Mouse (Mus musculus): ENCODE results near the gene Irf2. TPM values are rescaled to one million over a fixed set of nuclear protein-coding genes. Genes with fewer than 3 reads are reported as not detected.

The Irf2 gene
- polyA plus RNA-seq, 1 experiment from 2014 or later = 9.1 TPM

- H3K27me3 ChIP-seq (ENCODE audit: insufficient read depth, poor library complexity, severe bottlenecking) = no peaks in the 10 kb centered on the region
- H3K4me1 ChIP-seq (replicated peaks) = 0 out of 2 replicates have a peak, but pooled peaks cover 6% of the 10 kb centered on the region
- 88% methylated on average over 11 of the region's 11 CpGs for WGBS
- no peak for DNase-seq (ENCODE audit: low spot score)
- no peaks in the 10 kb centered on the region for H3K9me3 ChIP-seq
- 0 out of 2 replicates have a peak, but pooled peaks cover 14% of the 10 kb centered on the region for H3K36me3 ChIP-seq
- H3K4me3 ChIP-seq = no peak overlapping the region
- H3K27ac ChIP-seq = no peak overlapping the region
These were observed 90.8 kb downstream of the Irf2 start for GRCm38 (mm10) chr8:46830112-46830855.

- H3K36me3 ChIP-seq = 0 out of 2 replicates have a peak, but pooled peaks cover 14% of the 10 kb centered on the region
- H3K27ac ChIP-seq = no peak overlapping the region
- no peak for DNase-seq (ENCODE audit: low spot score)
- H3K9me3 ChIP-seq = no peaks in the 10 kb centered on the region
- H3K27me3 ChIP-seq (ENCODE audit: insufficient read depth, poor library complexity, severe bottlenecking) = no peaks in the 10 kb centered on the region
- H3K4me1 ChIP-seq (replicated peaks) = 0 out of 2 replicates have a peak, but pooled peaks cover 6% of the 10 kb centered on the region
- 84% methylated on average over 5 of the region's 5 CpGs for WGBS
- no peak overlapping the region for H3K4me3 ChIP-seq
These were observed 92.4 kb downstream of the Irf2 start for GRCm38 (mm10) chr8:46831916-46832315.

- no peak overlapping the region for H3K4me3 ChIP-seq
These were observed 92.9 kb downstream of the Irf2 start for GRCm38 (mm10) chr8:46832399-46832798.

GRCm38 (mm10) chr8:46833763-46834162 is 94.2 kb downstream of the Irf2 start:
- 0 out of 2 replicates have a peak, but pooled peaks cover 6% of the 10 kb centered on the region for H3K4me1 ChIP-seq (replicated peaks)
- no peak for DNase-seq (ENCODE audit: low spot score)
- H3K36me3 ChIP-seq = peaks cover 31% of the 10 kb centered on the region
- H3K9me3 ChIP-seq = no peaks in the 10 kb centered on the region
- no peak overlapping the region for H3K4me3 ChIP-seq
- H3K27me3 ChIP-seq (ENCODE audit: insufficient read depth, poor library complexity, severe bottlenecking) = no peaks in the 10 kb centered on the region
- no peak overlapping the region for H3K27ac ChIP-seq
- WGBS = 61% methylated on average over 4 of the region's 4 CpGs

More at GRCm38 (mm10) chr8:46832399-46832798, 92.9 kb downstream of the Irf2 start:
- Histone ChIP-seq H3K27me3 (ENCODE audit: insufficient read depth, poor library complexity, severe bottlenecking) (no peaks in the 10 kb centered on the region), H3K4me1 (replicated peaks) (0 out of 2 replicates have a peak, but pooled peaks cover 6% of the 10 kb centered on the region), H3K36me3 (0 out of 2 replicates have a peak, but pooled peaks cover 17% of the 10 kb centered on the region), H3K9me3 (no peaks in the 10 kb centered on the region), H3K27ac (no peak overlapping the region)
- 89% methylated on average over 3 of the region's 3 CpGs for WGBS
- DNase-seq (ENCODE audit: low spot score) = no peak

- Histone ChIP-seq H3K4me1 (replicated peaks) (0 out of 2 replicates have a peak, but pooled peaks cover 6% of the 10 kb centered on the region), H3K4me3 (no peak overlapping the region), H3K36me3 (peaks cover 38% of the 10 kb centered on the region), H3K27ac (no peak overlapping the region), H3K27me3 (ENCODE audit: insufficient read depth, poor library complexity, severe bottlenecking) (no peaks in the 10 kb centered on the region), H3K9me3 (no peaks in the 10 kb centered on the region)
- WGBS = 87% methylated on average over 3 of the region's 3 CpGs
- DNase-seq (ENCODE audit: low spot score) = no peak
These were observed 94.9 kb downstream of the Irf2 start for GRCm38 (mm10) chr8:46834440-46834839.

- WGBS = 90% methylated on average over 8 of the region's 8 CpGs
- H3K36me3 ChIP-seq = peaks cover 48% of the 10 kb centered on the region
- H3K27me3 ChIP-seq (ENCODE audit: insufficient read depth, poor library complexity, severe bottlenecking) = no peaks in the 10 kb centered on the region
- DNase-seq (ENCODE audit: low spot score) = no peak
- 0 out of 2 replicates have a peak, but pooled peaks cover 6% of the 10 kb centered on the region for H3K4me1 ChIP-seq (replicated peaks)
- no peaks in the 10 kb centered on the region for H3K9me3 ChIP-seq
- H3K4me3 ChIP-seq = no peak overlapping the region
- no peak overlapping the region for H3K27ac ChIP-seq
These were observed 96.6 kb downstream of the Irf2 start for GRCm38 (mm10) chr8:46836011-46836652.

- peaks cover 49% of the 10 kb centered on the region for H3K36me3 ChIP-seq
- no peak overlapping the region for H3K27ac ChIP-seq
- no peak overlapping the region for H3K4me3 ChIP-seq
- WGBS = 87% methylated on average over 5 of the region's 5 CpGs
- H3K27me3 ChIP-seq (ENCODE audit: insufficient read depth, poor library complexity, severe bottlenecking) = no peaks in the 10 kb centered on the region
- H3K9me3 ChIP-seq = no peaks in the 10 kb centered on the region
- DNase-seq (ENCODE audit: low spot score) = no peak
- H3K4me1 ChIP-seq (replicated peaks) = 0 out of 2 replicates have a peak, but pooled peaks cover 6% of the 10 kb centered on the region
These were observed 97.4 kb downstream of the Irf2 start for GRCm38 (mm10) chr8:46836949-46837348.

- H3K4me3 ChIP-seq = no peak overlapping the region
- H3K27me3 ChIP-seq (ENCODE audit: insufficient read depth, poor library complexity, severe bottlenecking) = no peaks in the 10 kb centered on the region
- peaks cover 46% of the 10 kb centered on the region for H3K36me3 ChIP-seq
- 92% methylated on average over 5 of the region's 5 CpGs for WGBS
- no peaks in the 10 kb centered on the region for H3K9me3 ChIP-seq
- 0 out of 2 replicates have a peak, but pooled peaks cover 8% of the 10 kb centered on the region for H3K4me1 ChIP-seq (replicated peaks)
- no peak for DNase-seq (ENCODE audit: low spot score)
- H3K27ac ChIP-seq = no peak overlapping the region
These were observed 98.5 kb downstream of the Irf2 start for GRCm38 (mm10) chr8:46838052-46838451.

- Histone ChIP-seq H3K27ac (no peak overlapping the region), H3K4me3 (no peak overlapping the region), H3K9me3 (no peaks in the 10 kb centered on the region), H3K36me3 (peaks cover 52% of the 10 kb centered on the region), H3K4me1 (replicated peaks) (0 out of 2 replicates have a peak, but pooled peaks cover 3% of the 10 kb centered on the region), H3K27me3 (ENCODE audit: insufficient read depth, poor library complexity, severe bottlenecking) (no peaks in the 10 kb centered on the region)
- DNase-seq (ENCODE audit: low spot score) = no peak
- 84% methylated on average over 4 of the region's 4 CpGs for WGBS
These were observed 100.9 kb downstream of the Irf2 start for GRCm38 (mm10) chr8:46840390-46840789.

- no peaks in the 10 kb centered on the region for H3K27me3 ChIP-seq (ENCODE audit: insufficient read depth, poor library complexity, severe bottlenecking)
- no peaks in the 10 kb centered on the region for H3K9me3 ChIP-seq
- 96% methylated on average over 10 of the region's 10 CpGs for WGBS
- no peak overlapping the region for H3K27ac ChIP-seq
- H3K4me1 ChIP-seq (replicated peaks) = peaks cover 5% of the 10 kb centered on the region; the same call in 1 of the 2 replicates
- peaks cover 56% of the 10 kb centered on the region for H3K36me3 ChIP-seq
- DNase-seq (ENCODE audit: low spot score) = no peak
- H3K4me3 ChIP-seq = no peak overlapping the region
These were observed 101.3 kb downstream of the Irf2 start for GRCm38 (mm10) chr8:46840791-46841190.

GRCm38 (mm10) chr8:46842676-46843181 is 103.2 kb downstream of the Irf2 start:
- peaks cover 7% of the 10 kb centered on the region; the same call in 1 of the 2 replicates for H3K4me1 ChIP-seq (replicated peaks)
- H3K4me3 ChIP-seq = no peak overlapping the region
- no peak for DNase-seq (ENCODE audit: low spot score)
- WGBS = 76% methylated on average over 5 of the region's 5 CpGs
- peak overlapping the region; percentile 13; the same call in 1 of the 2 replicates for H3K27ac ChIP-seq
- H3K36me3 ChIP-seq = peaks cover 65% of the 10 kb centered on the region
- no peaks in the 10 kb centered on the region for H3K9me3 ChIP-seq
- H3K27me3 ChIP-seq (ENCODE audit: insufficient read depth, poor library complexity, severe bottlenecking) = no peaks in the 10 kb centered on the region

GRCm38 (mm10) chr8:46843855-46844254 is 104.3 kb downstream of the Irf2 start:
- Histone ChIP-seq H3K4me1 (replicated peaks) (peaks cover 10% of the 10 kb centered on the region; the same call in 1 of the 2 replicates), H3K36me3 (peaks cover 58% of the 10 kb centered on the region), H3K9me3 (no peaks in the 10 kb centered on the region), H3K27me3 (ENCODE audit: insufficient read depth, poor library complexity, severe bottlenecking) (no peaks in the 10 kb centered on the region), H3K4me3 (no peak overlapping the region), H3K27ac (no peak overlapping the region)
- no peak for DNase-seq (ENCODE audit: low spot score)
- 90% methylated on average over 4 of the region's 4 CpGs for WGBS
